Mouse (Mus musculus) lung, embryonic 16.5 days (tissue): Measurements from ENCODE around the gene Ska3. TPM values are rescaled to one million over a fixed set of nuclear protein-coding genes. Genes with fewer than 3 reads are reported as not detected.

Experiments used
- ATAC-seq: fragments of 200-750 bp; cut with Nextera tagmentation; 2 replicates; pipeline ENCODE4 v1.8.0; 2017; ENCODE audit warnings: low read depth, mild to moderate bottlenecking, moderate library complexity
- H3K27ac ChIP-seq: fragments of 300-500 bp; sonication (generic); 2 replicates; pipeline ENCODE4 v1.5.1; 2014; ENCODE audit warnings: mild to moderate bottlenecking, control low read depth, low read length
- H3K27me3 ChIP-seq: fragments of 300-500 bp; sonication (generic); 2 replicates; pipeline ENCODE4 v1.6.1; 2014; ENCODE audit warnings: low read depth, low read length, mixed read lengths; ENCODE audit not compliant: control insufficient read depth, insufficient read depth
- H3K36me3 ChIP-seq: fragments of 300-500 bp; sonication (generic); 2 replicates; pipeline ENCODE4 v1.6.1; 2014; ENCODE audit warnings: low read length; ENCODE audit not compliant: control insufficient read depth, insufficient read depth
- H3K4me1 ChIP-seq: fragments of 300-500 bp; sonication (generic); replicated peaks from 2 replicates; pipeline ENCODE4 v1.6.1; 2014; ENCODE audit warnings: low read length, mixed read lengths; ENCODE audit not compliant: control insufficient read depth, insufficient read depth
- H3K4me2 ChIP-seq: fragments of 300-500 bp; sonication (generic); 2 replicates; pipeline ENCODE4 v1.6.1; 2014; ENCODE audit warnings: low read depth, low read length, control low read depth
- H3K4me3 ChIP-seq: fragments of 300-500 bp; sonication (generic); 2 replicates; pipeline ENCODE4 v1.5.1; 2014; ENCODE audit warnings: mild to moderate bottlenecking, low read length, control low read depth
- H3K9ac ChIP-seq: fragments of 300-500 bp; sonication (generic); 2 replicates; pipeline ENCODE4 v1.6.1; 2014; ENCODE audit warnings: low read length, control low read depth
- H3K9me3 ChIP-seq: fragments of 300-500 bp; sonication (generic); 2 replicates; pipeline ENCODE4 v1.6.1; 2016; ENCODE audit warnings: low read length; ENCODE audit not compliant: control insufficient read depth
- WGBS: fragments of 180-500 bp; shearing (Covaris S2); extraction: QIAGEN DNeasy Blood & Tissue Kit; methylation state at CpG from one replicate; pipeline ENCODE4 v1.1.7; 2014; 5-methylcytosine and 5-hydroxymethylcytosine counted together
- microRNA-seq: library from miRNA; unstranded; fragments of <30 nt; microRNA quantifications from one replicate; pipeline ENCODE4, GENCODE M21; 2016
- polyA plus RNA-seq: library from polyadenylated mRNA; unstranded; fragments of >200 nt; fragmentation: Nextera tagmentation; extraction: Ambion mirVana; gene quantifications from 2 replicates; pipeline ENCODE4 v1.2.1, GENCODE M21; 2015

The Ska3 gene
- polyA plus RNA-seq, 1 experiment from 2014 or later = 43.8 TPM

DNA sequence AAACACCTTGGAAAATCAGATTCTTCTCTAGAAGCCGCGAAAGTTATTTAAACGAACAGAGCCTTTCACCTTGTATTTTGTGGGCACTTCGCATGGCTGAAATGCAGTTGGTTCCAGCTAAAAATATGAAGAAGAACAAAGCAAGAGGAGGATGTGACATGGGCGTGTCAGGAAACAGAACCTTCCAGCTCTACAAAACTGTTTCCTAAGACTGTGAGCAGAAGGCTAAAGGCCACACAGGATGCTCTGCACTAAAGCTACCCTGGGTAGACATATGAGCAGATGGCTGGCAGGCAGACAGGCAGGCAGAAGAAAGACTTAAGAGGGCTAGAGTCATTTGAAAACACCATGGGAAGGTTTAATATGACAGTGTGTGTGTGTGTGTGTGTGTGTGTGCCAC lies 56.9 kb downstream of the Ska3 start:
- Histone ChIP-seq H3K9me3 (no peaks in the 10 kb centered on the region), H3K36me3 (no peaks in the 10 kb centered on the region), H3K9ac (no peak overlapping the region), H3K4me2 (no peak overlapping the region), H3K27ac (no peak overlapping the region), H3K4me1 (no peaks in the 10 kb centered on the region), H3K27me3 (no peaks in the 10 kb centered on the region), H3K4me3 (no peak overlapping the region)
- no peak for ATAC-seq
- 85% methylated on average over 5 of the region's 5 CpGs for WGBS

DNA sequence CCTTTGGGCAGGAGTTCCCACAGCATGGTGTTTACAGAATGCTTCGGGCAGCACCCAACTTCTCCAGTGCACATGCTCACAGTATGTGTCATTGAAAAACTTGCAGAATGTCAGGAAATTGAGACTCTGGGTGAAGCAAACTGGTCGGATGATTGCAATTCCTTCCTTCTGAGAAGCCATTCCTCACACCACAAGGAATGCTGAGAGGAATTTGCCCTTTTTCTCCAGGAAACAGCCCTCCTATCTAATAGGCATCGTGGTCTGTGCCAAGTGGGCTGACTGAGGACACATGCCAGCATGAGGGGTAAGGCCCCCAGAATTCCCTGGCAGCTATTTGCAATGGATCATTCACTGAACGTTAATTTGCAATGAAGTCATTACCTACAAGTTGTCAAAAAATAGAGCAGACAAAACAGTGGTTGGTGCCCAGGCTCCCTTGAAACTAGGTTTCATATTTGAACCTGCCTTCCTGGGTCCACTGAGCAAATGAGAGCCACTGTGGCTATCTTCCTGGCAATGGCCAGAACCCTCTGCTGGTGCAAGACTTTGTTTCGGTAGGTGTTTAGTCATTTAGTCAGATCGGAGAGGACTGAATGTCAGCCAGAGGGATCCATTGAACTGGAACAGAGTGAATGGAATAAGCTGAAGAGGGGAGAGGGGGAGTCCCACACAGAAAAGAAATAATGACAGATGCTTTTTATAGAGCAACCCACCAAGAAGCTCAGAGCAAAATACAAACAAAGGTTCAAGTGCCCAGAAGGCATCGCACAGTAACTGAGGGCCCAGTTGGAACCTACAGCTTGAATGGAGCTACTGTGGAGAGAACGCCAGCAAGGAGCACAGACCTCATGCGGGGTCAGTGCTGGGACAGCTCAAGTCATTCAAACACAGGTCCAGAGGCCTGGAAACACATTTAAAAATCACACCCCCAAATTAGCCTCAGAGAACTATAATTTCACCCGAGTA lies 65.3 kb downstream of the Ska3 start:
- no peaks in the 10 kb centered on the region for H3K36me3 ChIP-seq
- H3K9me3 ChIP-seq = no peaks in the 10 kb centered on the region
- H3K4me1 ChIP-seq = peaks cover 6% of the 10 kb centered on the region
- peak; percentile 62 for ATAC-seq
- peak overlapping the region; percentile 27; the same call in 1 of the 2 replicates for H3K27ac ChIP-seq
- no peak overlapping the region for H3K4me2 ChIP-seq
- no peak overlapping the region for H3K9ac ChIP-seq
- 51% methylated on average over 10 of the region's 10 CpGs for WGBS
- no peak overlapping the region for H3K4me3 ChIP-seq
- H3K27me3 ChIP-seq = no peaks in the 10 kb centered on the region

DNA sequence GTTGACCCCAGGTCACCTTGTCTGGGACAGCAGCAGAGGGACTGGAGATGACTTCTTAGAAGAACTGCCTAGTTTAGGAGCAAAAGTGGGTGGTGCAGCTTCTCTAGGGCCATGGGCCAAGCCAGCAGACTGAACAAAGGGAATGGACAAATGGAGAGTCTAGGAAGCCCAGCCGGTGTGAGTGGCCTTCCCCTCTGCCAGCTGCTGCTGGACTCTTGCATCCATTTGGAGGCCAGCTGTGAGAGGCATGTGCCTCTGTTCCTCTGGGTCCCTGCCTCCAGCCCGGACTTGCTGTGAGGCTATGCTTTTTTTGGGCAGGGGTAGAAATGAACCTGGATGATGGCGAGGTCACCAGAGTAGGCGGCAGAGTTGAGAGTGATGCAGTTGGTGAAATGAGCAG lies 67.7 kb downstream of the Ska3 start, which contains the start of gene Lats2:
TSS of gene Lats2 (minus strand) at position 152 of the 400 bp plus-strand sequence.
- no peak within 1 kb of the TSS for H3K27ac ChIP-seq
- no peaks in the 10 kb centered on the region for H3K36me3 ChIP-seq
- peaks cover 9% of the 10 kb centered on the region for H3K4me1 ChIP-seq
- no peaks in the 10 kb centered on the region for H3K9me3 ChIP-seq
- H3K4me3 ChIP-seq = no peak within 1 kb of the TSS
- no peak for ATAC-seq
- no peaks in the 10 kb centered on the region for H3K27me3 ChIP-seq
- no peak within 1 kb of the TSS for H3K9ac ChIP-seq
- 67% methylated on average over 4 of the region's 4 CpGs for WGBS
- no peak within 1 kb of the TSS for H3K4me2 ChIP-seq

Small RNAs within 50 kb of the gene (microRNA-seq; reads per million reads assigned to microRNA genes)
- not detected for gene Mir3077

Other genes with a start within 250 kb of the Ska3 start
- gene Xpo4, start 160.8 kb downstream of the Ska3 start, polyA plus RNA-seq = 19.7 and 19.8 TPM in 2 replicates
- gene Gm49361, start 80.1 kb downstream of the Ska3 start, polyA plus RNA-seq = not detected in 2 replicates
- gene Lats2, start 67.8 kb downstream of the Ska3 start, polyA plus RNA-seq = 25.2 and 25.9 TPM in 2 replicates
- 17.7 and 25.1 TPM in 2 replicates for gene Sap18, start 28.0 kb downstream of the Ska3 start, polyA plus RNA-seq
- gene Mrpl57, start within 50 bp of the Ska3 start, polyA plus RNA-seq = 148 and 151 TPM in 2 replicates
- 72.3 and 76.2 TPM in 2 replicates for gene Zdhhc20, start 64.1 kb upstream of the Ska3 start, polyA plus RNA-seq
- 74.1 and 74.9 TPM in 2 replicates for gene Micu2, start 173.1 kb upstream of the Ska3 start, polyA plus RNA-seq
- 9.7 and 10.7 TPM in 2 replicates for gene Fgf9, start 244.4 kb upstream of the Ska3 start, polyA plus RNA-seq